Mouse (Mus musculus) small intestine, adult 2 months (tissue): ENCODE measurements around the gene Ktn1. TPM values are rescaled to one million over a fixed set of nuclear protein-coding genes. Genes with fewer than 3 reads are reported as not detected.

Source experiments
- H3K27ac ChIP-seq: fragments of 200-500 bp; 2 replicates; pipeline ENCODE4 v1.5.1; 2012; ENCODE audit warnings: low read depth, low read length, control low read depth, inconsistent platforms; ENCODE audit not compliant: insufficient read depth
- H3K27me3 ChIP-seq: fragments of 200-500 bp; 2 replicates; pipeline ENCODE4 v1.6.1; 2012; ENCODE audit warnings: mild to moderate bottlenecking, moderate library complexity, low read length, inconsistent platforms; ENCODE audit not compliant: control insufficient read depth, insufficient read depth
- H3K36me3 ChIP-seq: fragments of 200-500 bp; 2 replicates; pipeline ENCODE4 v1.6.1; 2012; ENCODE audit warnings: mild to moderate bottlenecking, low read length, control low read depth, inconsistent platforms; ENCODE audit not compliant: control insufficient read depth, insufficient read depth
- H3K4me1 ChIP-seq: fragments of 200-500 bp; 2 replicates; pipeline ENCODE4 v1.6.1; 2012; ENCODE audit warnings: low read length, inconsistent platforms, mixed read lengths; ENCODE audit not compliant: control insufficient read depth, insufficient read depth, insufficient read length
- H3K4me3 ChIP-seq: fragments of 200-500 bp; 2 replicates; pipeline ENCODE4 v1.5.1; 2012; ENCODE audit warnings: low read depth, mild to moderate bottlenecking, control low read depth, inconsistent platforms, low read length, moderate library complexity
- CTCF ChIP-seq: fragments of 200-500 bp; IDR thresholded peaks from 2 replicates; pipeline ENCODE4 v1.5.1; 2012; ENCODE audit warnings: low read depth, mild to moderate bottlenecking, control low read depth, inconsistent platforms, low read length, moderate library complexity, mixed read lengths; ENCODE audit not compliant: insufficient replicate concordance, insufficient read length; ENCODE audit errors: extremely low read depth
- POLR2A ChIP-seq: fragments of 200-500 bp; IDR thresholded peaks from 2 replicates; pipeline ENCODE4 v1.6.1; 2012; ENCODE audit warnings: low read depth, mild to moderate bottlenecking, control low read depth, inconsistent platforms, low read length, moderate library complexity
- whole genome bisulfite sequencing: fragments of 180-500 bp; shearing (Covaris S2); methylation state at CpG from one replicate; pipeline ENCODE4 v1.1.7; 2018; 5-methylcytosine and 5-hydroxymethylcytosine counted together
- polyA plus RNA-seq: library from polyadenylated mRNA; depleted of rRNA; stranded (reverse); fragments of >200 nt; gene quantifications from 2 replicates; pipeline ENCODE4 v1.2.3, GENCODE M21; 2012

Gene Ktn1
- polyA plus RNA-seq, 1 experiment: 1.6 TPM

- Histone ChIP-seq H3K4me3 (no peak overlapping the region), H3K4me1 (no peaks in the 10 kb centered on the region), H3K27me3 (no peaks in the 10 kb centered on the region), H3K36me3 (peaks cover 10% of the 10 kb centered on the region), H3K27ac (no peak overlapping the region)
- 82% methylated on average over 11 of the region's 11 CpGs for WGBS
- TF ChIP-seq POLR2A: no peak
- no peak for TF ChIP-seq CTCF
Observed at GRCm38 (mm10) chr14:47663844-47664469, 15.7 kb downstream of the Ktn1 start.

GRCm38 (mm10) chr14:47664470-47664864 is 16.2 kb downstream of the Ktn1 start:
- Histone ChIP-seq H3K27ac (no peak overlapping the region), H3K36me3 (peaks cover 11% of the 10 kb centered on the region), H3K4me1 (no peaks in the 10 kb centered on the region), H3K27me3 (no peaks in the 10 kb centered on the region), H3K4me3 (no peak overlapping the region)
- TF ChIP-seq CTCF: no peak
- TF ChIP-seq POLR2A: no peak

- TF ChIP-seq CTCF (no peak), POLR2A (no peak)
- WGBS: 75% methylated on average over 5 of the region's 5 CpGs
- no peak overlapping the region for H3K4me3 ChIP-seq
- peaks cover 13% of the 10 kb centered on the region for H3K36me3 ChIP-seq
- no peak overlapping the region for H3K27ac ChIP-seq
- H3K27me3 ChIP-seq: no peaks in the 10 kb centered on the region
- H3K4me1 ChIP-seq: no peaks in the 10 kb centered on the region
Observed at GRCm38 (mm10) chr14:47665061-47665778, 17.0 kb downstream of the Ktn1 start.

- H3K4me1 ChIP-seq: no peaks in the 10 kb centered on the region
- no peaks in the 10 kb centered on the region for H3K27me3 ChIP-seq
- peaks cover 19% of the 10 kb centered on the region for H3K36me3 ChIP-seq
- no peak overlapping the region for H3K27ac ChIP-seq
- no peak overlapping the region for H3K4me3 ChIP-seq
- TF ChIP-seq POLR2A (no peak), CTCF (no peak)
Observed at GRCm38 (mm10) chr14:47668096-47668495, 19.8 kb downstream of the Ktn1 start.

GRCm38 (mm10) chr14:47682886-47683285 is 34.6 kb downstream of the Ktn1 start:
- TF ChIP-seq POLR2A (no peak), CTCF (no peak)
- H3K27ac ChIP-seq: no peak overlapping the region
- H3K4me3 ChIP-seq: no peak overlapping the region
- no peaks in the 10 kb centered on the region for H3K4me1 ChIP-seq
- no peaks in the 10 kb centered on the region for H3K27me3 ChIP-seq
- 94% methylated on average over 10 of the region's 10 CpGs for WGBS
- peaks cover 59% of the 10 kb centered on the region for H3K36me3 ChIP-seq

- TF ChIP-seq POLR2A (no peak), CTCF (no peak)
- Histone ChIP-seq H3K36me3 (peaks cover 57% of the 10 kb centered on the region), H3K27ac (no peak overlapping the region), H3K4me1 (no peaks in the 10 kb centered on the region), H3K4me3 (no peak overlapping the region), H3K27me3 (no peaks in the 10 kb centered on the region)
- WGBS: 95% methylated on average over 5 of the region's 5 CpGs
Observed at GRCm38 (mm10) chr14:47684579-47684978, 36.3 kb downstream of the Ktn1 start.

GRCm38 (mm10) chr14:47699126-47699525 is 50.9 kb downstream of the Ktn1 start:
- no peak for TF ChIP-seq CTCF
- no peak for TF ChIP-seq POLR2A
- no peak overlapping the region for H3K27ac ChIP-seq
- no peaks in the 10 kb centered on the region for H3K27me3 ChIP-seq
- no peak overlapping the region for H3K4me3 ChIP-seq
- 90% methylated on average over 5 of the region's 5 CpGs for WGBS
- H3K36me3 ChIP-seq: peaks cover 32% of the 10 kb centered on the region
- no peaks in the 10 kb centered on the region for H3K4me1 ChIP-seq
